8 mouse cellular contexts compared by ENCODE assay signal in genomic region chr10:24131451-24132262, GRCm38 (mm10). TPM values are rescaled to one million over a fixed set of nuclear protein-coding genes. Genes with fewer than 3 reads are reported as not detected.
DNase-seq lines count a peak whose midpoint lies in the region; ATAC-seq and TF ChIP-seq lines count a peak whose summit lies in the region.

No protein-coding gene starts in this region.

- no peaks in the 10 kb centered on the region for H3K36me3 ChIP-seq in erythroblast, embryonic 14.5 days (ENCODE audit: control insufficient read depth)
- H3K36me3 ChIP-seq in lung, embryonic 16.5 days (ENCODE audit: control insufficient read depth, insufficient read depth, low read length): no peaks in the 10 kb centered on the region

- H3K27ac ChIP-seq in gastrocnemius, adult 2 months: no peak overlapping the region
- H3K27ac ChIP-seq in brown adipose tissue, adult 24 weeks (replicated peaks; ENCODE audit: low read depth, low read length): no peak overlapping the region
- peak overlapping the region; percentile 79 for H3K27ac ChIP-seq in lung, embryonic 16.5 days (ENCODE audit: low read length)

- peak; percentile 74 to 82 for ATAC-seq in hematopoietic stem cell, adult 5-6 weeks (replicated peaks in 1 of 2; ENCODE audit: insufficient read depth in 1 of 2, low FRiP score in 2 of 2, low TSS enrichment in 1 of 2, low read depth in 1 of 2, poor library complexity in 2 of 2, severe bottlenecking in 2 of 2)
- peak; percentile 72 for ATAC-seq in lung, embryonic 16.5 days (ENCODE audit: low read depth)

- intact Hi-C loops in gastrocnemius, adult 2 months (cut with DNase I): loop anchor here (2.0 to 5.0 kb wide), 2 partner anchors 154 to 319 kb away; no protein-coding TSS in a partner anchor

- peak overlapping the region; percentile 52 for H3K4me2 ChIP-seq in lung, embryonic 16.5 days (ENCODE audit: low read depth, low read length)

- H3K9ac ChIP-seq in lung, embryonic 16.5 days (ENCODE audit: low read length): peak overlapping the region; percentile 39; the same call in 1 of the 2 replicates

- H3K27me3 ChIP-seq in erythroblast, embryonic 14.5 days (ENCODE audit: control insufficient read depth): no peaks in the 10 kb centered on the region
- no peaks in the 10 kb centered on the region for H3K27me3 ChIP-seq in lung, embryonic 16.5 days (ENCODE audit: control insufficient read depth, insufficient read depth, low read depth, low read length)

- no peaks in the 10 kb centered on the region for H3K4me1 ChIP-seq in brown adipose tissue, adult 24 weeks (ENCODE audit: control insufficient read depth, insufficient read depth, insufficient read length, low read length)
- H3K4me1 ChIP-seq in erythroblast, embryonic 14.5 days (ENCODE audit: control insufficient read depth): peaks cover 25% of the 10 kb centered on the region
- H3K4me1 ChIP-seq in lung, embryonic 16.5 days (replicated peaks; ENCODE audit: control insufficient read depth, insufficient read depth, low read length): 0 out of 2 replicates have a peak, but pooled peaks cover 2% of the 10 kb centered on the region

- no peaks in the 10 kb centered on the region for H3K9me3 ChIP-seq in erythroblast, embryonic 14.5 days (ENCODE audit: control insufficient read depth, low read length)
- H3K9me3 ChIP-seq in lung, embryonic 16.5 days (ENCODE audit: control insufficient read depth, low read length): no peaks in the 10 kb centered on the region

- TF ChIP-seq CTCF in gastrocnemius, adult 2 months (IDR thresholded peaks at IDR 0.05): peak; percentile 84

- peak; percentile 29 for DNase-seq in gastrocnemius, adult 2 months
- DNase-seq in gastrocnemius, adult 8-10 months (ENCODE audit: low spot score in 2 of 2): no peak
- DNase-seq in layer of hippocampus, adult 18-20 months (ENCODE audit: low spot score in 2 of 2): peak; percentile 38 to 70
- DNase-seq in retina, postnatal 7 days (ENCODE audit: low read depth, low spot score): peak; percentile 52

- WGBS in lung, embryonic 16.5 days: 16% methylated on average over 9 of the region's 9 CpGs

- peak overlapping the region; percentile 69 for H3K4me3 ChIP-seq in gastrocnemius, adult 2 months
- H3K4me3 ChIP-seq in brown adipose tissue, adult 24 weeks (ENCODE audit: insufficient read depth, low read depth, low read length): peak overlapping the region; percentile 13; the same call in 1 of the 2 replicates
- H3K4me3 ChIP-seq in erythroblast, embryonic 14.5 days (replicated peaks): peak overlapping the region; percentile 23
- peak overlapping the region; percentile 35 for H3K4me3 ChIP-seq in lung, embryonic 16.5 days (ENCODE audit: low read length)

RNA-seq across cellular contexts. Expression of gene Stx7, which starts 17.4 kb away (rescaled TPM):
- total RNA-seq in gastrocnemius, adult 2 months (2021): 10 to 100 TPM; 21.7 to 26.1 TPM
- 10 to 100 TPM; 22.1 to 28.8 (median 24.4) TPM for total RNA-seq in gastrocnemius, adult 8-10 months (2022)
- polyA plus RNA-seq in brown adipose tissue, adult 24 weeks (2012; ENCODE audit: insufficient read depth, insufficient read length, missing spikeins): 35.7 and 40.4 TPM in 2 replicates
- polyA plus RNA-seq in erythroblast, embryonic 14.5 days (2012): 2.2 and 2.7 TPM in 2 replicates
- total RNA-seq in hematopoietic stem cell, adult 5-6 weeks (2017): 38.7 and 44.2 TPM in 2 replicates
- 100 to 1,000 TPM; 134 to 140 TPM for total RNA-seq in layer of hippocampus, adult 18-20 months (2021)
- 89.9 and 95.5 TPM in 2 replicates for polyA plus RNA-seq in lung, embryonic 16.5 days (2015; fragmentation: Nextera tagmentation; extraction: Ambion mirVana)

RNA-seq across cellular contexts. Expression of gene Taar9, which starts 22.3 kb away (rescaled TPM):
- not detected for total RNA-seq in gastrocnemius, adult 2 months (2021)
- not detected for total RNA-seq in gastrocnemius, adult 8-10 months (2022)
- polyA plus RNA-seq in brown adipose tissue, adult 24 weeks (2012; ENCODE audit: insufficient read depth, insufficient read length, missing spikeins): not detected in 2 replicates
- polyA plus RNA-seq in erythroblast, embryonic 14.5 days (2012): not detected in 2 replicates
- total RNA-seq in hematopoietic stem cell, adult 5-6 weeks (2017): not detected in 2 replicates
- not detected for total RNA-seq in layer of hippocampus, adult 18-20 months (2021)
- polyA plus RNA-seq in lung, embryonic 16.5 days (2015; fragmentation: Nextera tagmentation; extraction: Ambion mirVana): not detected in 2 replicates

RNA-seq across cellular contexts. Expression of gene Taar8c, which starts 29.9 kb away (rescaled TPM):
- not detected for total RNA-seq in gastrocnemius, adult 2 months (2021)
- total RNA-seq in gastrocnemius, adult 8-10 months (2022): not detected
- not detected in 2 replicates for polyA plus RNA-seq in brown adipose tissue, adult 24 weeks (2012; ENCODE audit: insufficient read depth, insufficient read length, missing spikeins)
- not detected in 2 replicates for polyA plus RNA-seq in erythroblast, embryonic 14.5 days (2012)
- not detected in 2 replicates for total RNA-seq in hematopoietic stem cell, adult 5-6 weeks (2017)
- not detected for total RNA-seq in layer of hippocampus, adult 18-20 months (2021)
- not detected in 2 replicates for polyA plus RNA-seq in lung, embryonic 16.5 days (2015; fragmentation: Nextera tagmentation; extraction: Ambion mirVana)

RNA-seq across cellular contexts. Expression of gene Taar8b, which starts 39.6 kb away (rescaled TPM):
- total RNA-seq in gastrocnemius, adult 2 months (2021): not detected
- not detected for total RNA-seq in gastrocnemius, adult 8-10 months (2022)
- not detected in 2 replicates for polyA plus RNA-seq in brown adipose tissue, adult 24 weeks (2012; ENCODE audit: insufficient read depth, insufficient read length, missing spikeins)
- not detected in 2 replicates for polyA plus RNA-seq in erythroblast, embryonic 14.5 days (2012)
- not detected in 2 replicates for total RNA-seq in hematopoietic stem cell, adult 5-6 weeks (2017)
- total RNA-seq in layer of hippocampus, adult 18-20 months (2021): not detected
- not detected in 2 replicates for polyA plus RNA-seq in lung, embryonic 16.5 days (2015; fragmentation: Nextera tagmentation; extraction: Ambion mirVana)

RNA-seq across cellular contexts. Expression of gene Taar8a, which starts 55.4 kb away (rescaled TPM):
- total RNA-seq in gastrocnemius, adult 2 months (2021): not detected
- total RNA-seq in gastrocnemius, adult 8-10 months (2022): not detected
- polyA plus RNA-seq in brown adipose tissue, adult 24 weeks (2012; ENCODE audit: insufficient read depth, insufficient read length, missing spikeins): not detected in 2 replicates
- not detected in 2 replicates for polyA plus RNA-seq in erythroblast, embryonic 14.5 days (2012)
- total RNA-seq in hematopoietic stem cell, adult 5-6 weeks (2017): not detected in 2 replicates
- total RNA-seq in layer of hippocampus, adult 18-20 months (2021): not detected
- not detected in 2 replicates for polyA plus RNA-seq in lung, embryonic 16.5 days (2015; fragmentation: Nextera tagmentation; extraction: Ambion mirVana)

Comparison
In these comparisons a context has a peak if more than half of its experiments do, and no peak if none do; other contexts are left out.
1. DNase-seq: peak in gastrocnemius, adult 2 months (single experiment), layer of hippocampus, adult 18-20 months (2 of 2) and retina, postnatal 7 days (single experiment); none in gastrocnemius, adult 8-10 months (0 of 2).
2. H3K4me3 ChIP-seq: peak in every context shown above with its lines; median percentile 69 in gastrocnemius, adult 2 months; 35 in lung, embryonic 16.5 days; 23 in erythroblast, embryonic 14.5 days; 13 in brown adipose tissue, adult 24 weeks.